In genomic region chr7:16299419-16300035, GRCm38 (mm10) we compare ENCODE assay signal across 7 mouse cellular contexts. TPM values are rescaled to one million over a fixed set of nuclear protein-coding genes. Genes with fewer than 3 reads are reported as not detected.
DNase-seq lines count a peak whose midpoint lies in the region; ATAC-seq and TF ChIP-seq lines count a peak whose summit lies in the region.

No protein-coding gene starts in this region.

- WGBS in embryonic facial prominence, embryonic 13.5 days: under 1% methylated on average over 52 of the region's 52 CpGs
- 1% methylated on average over 44 of the region's 52 CpGs for WGBS in limb, embryonic 14.5 days
- 1% methylated on average over 51 of the region's 52 CpGs for WGBS in midbrain, embryonic 16.5 days
- WGBS in spleen, adult 2 months: 1% methylated on average over 52 of the region's 52 CpGs

- TF ChIP-seq POLR2A in limb, embryonic 14.5 days (IDR thresholded peaks at IDR 0.05; ENCODE audit: borderline replicate concordance, extremely low read depth, insufficient read depth, insufficient read length): 0 out of 2 replicates have a peak, but pooled peaks have one; percentile 9
- TF ChIP-seq POLR2A in spleen, adult 2 months (IDR thresholded peaks at IDR 0.05; ENCODE audit: low read depth, low read length): no peak

- ATAC-seq in embryonic facial prominence, embryonic 13.5 days (ENCODE audit: insufficient number of reproducible peaks, insufficient read depth, low FRiP score, low TSS enrichment, low read depth): peak; percentile 89
- ATAC-seq in limb, embryonic 14.5 days (ENCODE audit: low FRiP score, low read depth): peak; percentile 83
- ATAC-seq in midbrain, embryonic 16.5 days: peak; percentile 95

- H3K27ac ChIP-seq in embryonic facial prominence, embryonic 13.5 days: peak overlapping the region; percentile 48; the same call in 1 of the 2 replicates
- H3K27ac ChIP-seq in limb, embryonic 14.5 days (replicated peaks; ENCODE audit: low read depth, low read length): peak overlapping the region; percentile 38; the same call in 1 of the 2 replicates
- peak overlapping the region; percentile 76 for H3K27ac ChIP-seq in midbrain, embryonic 16.5 days (ENCODE audit: low read length)
- H3K27ac ChIP-seq in spleen, adult 2 months (ENCODE audit: insufficient read depth, low read length): no peak overlapping the region

- peaks cover 30% of the 10 kb centered on the region for H3K4me1 ChIP-seq in embryonic facial prominence, embryonic 13.5 days
- peaks cover 21% of the 10 kb centered on the region for H3K4me1 ChIP-seq in limb, embryonic 14.5 days (ENCODE audit: control insufficient read depth, insufficient read depth, low read length)
- peaks cover 36% of the 10 kb centered on the region for H3K4me1 ChIP-seq in midbrain, embryonic 16.5 days (ENCODE audit: control insufficient read depth, insufficient read depth, low read length)
- H3K4me1 ChIP-seq in spleen, adult 2 months (ENCODE audit: control insufficient read depth, insufficient read depth, insufficient read length): peaks cover 14% of the 10 kb centered on the region

- TF ChIP-seq CTCF in spleen, adult 2 months (IDR thresholded peaks at IDR 0.05; ENCODE audit: extremely low read depth, insufficient read depth, insufficient read length, insufficient replicate concordance): no peak

- peak overlapping the region; percentile 74 for H3K9ac ChIP-seq in embryonic facial prominence, embryonic 13.5 days
- H3K9ac ChIP-seq in limb, embryonic 14.5 days (ENCODE audit: low read depth, low read length, severe bottlenecking): peak overlapping the region; percentile 57
- H3K9ac ChIP-seq in midbrain, embryonic 16.5 days (ENCODE audit: low read depth, low read length): peak overlapping the region; percentile 68

- no peaks in the 10 kb centered on the region for H3K27me3 ChIP-seq in embryonic facial prominence, embryonic 13.5 days
- H3K27me3 ChIP-seq in limb, embryonic 14.5 days (ENCODE audit: control insufficient read depth, insufficient read depth, low read length): no peaks in the 10 kb centered on the region
- no peaks in the 10 kb centered on the region for H3K27me3 ChIP-seq in midbrain, embryonic 16.5 days (ENCODE audit: control insufficient read depth, insufficient read depth, low read depth, low read length)
- H3K27me3 ChIP-seq in spleen, adult 2 months (ENCODE audit: control insufficient read depth, insufficient read depth, low read length): no peaks in the 10 kb centered on the region

- DNase-seq in adrenal gland, postnatal 36 days: peak; percentile 96
- DNase-seq in heart, adult 8-10 months (ENCODE audit: low spot score): peak; percentile 80
- DNase-seq in kidney, adult 8-10 months: peak; percentile 79 to 82
- DNase-seq in limb, embryonic 14.5 days (ENCODE audit: low spot score): peak; percentile 82
- DNase-seq in spleen, adult 2 months (ENCODE audit: low read depth in 1 of 2, low spot score in 2 of 2): peak in 1 of 2 experiments; percentile 82

- H3K4me2 ChIP-seq in embryonic facial prominence, embryonic 13.5 days: peak overlapping the region; percentile 85
- H3K4me2 ChIP-seq in limb, embryonic 14.5 days (replicated peaks; ENCODE audit: low read depth, low read length, severe bottlenecking): peak overlapping the region; percentile 81
- peak overlapping the region; percentile 85 for H3K4me2 ChIP-seq in midbrain, embryonic 16.5 days (ENCODE audit: low read length)

- H3K36me3 ChIP-seq in embryonic facial prominence, embryonic 13.5 days: no peaks in the 10 kb centered on the region
- H3K36me3 ChIP-seq in limb, embryonic 14.5 days (ENCODE audit: control insufficient read depth, insufficient read depth, low read length): no peaks in the 10 kb centered on the region
- H3K36me3 ChIP-seq in midbrain, embryonic 16.5 days (ENCODE audit: control insufficient read depth, insufficient read depth, low read length): no peaks in the 10 kb centered on the region
- no peaks in the 10 kb centered on the region for H3K36me3 ChIP-seq in spleen, adult 2 months (ENCODE audit: control insufficient read depth, insufficient read depth, low read length)

- peak overlapping the region; percentile 50 for H3K4me3 ChIP-seq in embryonic facial prominence, embryonic 13.5 days
- H3K4me3 ChIP-seq in limb, embryonic 14.5 days (replicated peaks; ENCODE audit: low read length): peak overlapping the region; percentile 45
- peak overlapping the region; percentile 50 for H3K4me3 ChIP-seq in midbrain, embryonic 16.5 days (ENCODE audit: low read depth, low read length)
- peak overlapping the region; percentile 16; the same call in 1 of the 2 replicates for H3K4me3 ChIP-seq in spleen, adult 2 months (ENCODE audit: extremely low read depth, insufficient read depth, insufficient read length)

- H3K9me3 ChIP-seq in embryonic facial prominence, embryonic 13.5 days: no peaks in the 10 kb centered on the region
- no peaks in the 10 kb centered on the region for H3K9me3 ChIP-seq in limb, embryonic 14.5 days (ENCODE audit: control insufficient read depth, low read length)
- H3K9me3 ChIP-seq in midbrain, embryonic 16.5 days (replicated peaks; ENCODE audit: control insufficient read depth, low read length, poor library complexity, severe bottlenecking): no peaks in the 10 kb centered on the region

RNA-seq across cellular contexts. Expression of gene Bbc3, which starts 8.7 kb away (rescaled TPM):
- total RNA-seq in adrenal gland, postnatal 36 days (2021): 1 to 10 TPM; 3.6 to 4.7 TPM
- 4.8 and 5.2 TPM in 2 replicates for polyA plus RNA-seq in embryonic facial prominence, embryonic 13.5 days (2015; fragmentation: Nextera tagmentation; extraction: Ambion mirVana)
- 1 to 10 TPM; 2.8 to 5.1 (median 4.4) TPM for total RNA-seq in heart, adult 8-10 months (2022)
- 7.4 and 11.9 TPM in 2 replicates for polyA plus RNA-seq in limb, embryonic 14.5 days (2012; rRNA removed)
- 3.7 and 4.0 TPM in 2 replicates for polyA plus RNA-seq in limb, embryonic 14.5 days (2014; fragmentation: Nextera tagmentation; extraction: Ambion mirVana)
- polyA plus RNA-seq in midbrain, embryonic 16.5 days (2015; fragmentation: Nextera tagmentation; extraction: Ambion mirVana): 30.0 and 31.3 TPM in 2 replicates
- 22.9 and 45.7 TPM in 2 replicates for polyA plus RNA-seq in spleen, adult 2 months (2012; rRNA removed)

RNA-seq across cellular contexts. Expression of gene Ccdc9, which starts 12.9 kb away (rescaled TPM):
- total RNA-seq in adrenal gland, postnatal 36 days (2021): 10 to 100 TPM; 59.5 to 73.6 TPM
- 31.0 and 32.9 TPM in 2 replicates for polyA plus RNA-seq in embryonic facial prominence, embryonic 13.5 days (2015; fragmentation: Nextera tagmentation; extraction: Ambion mirVana)
- 10 to 100 TPM; 33.2 to 48.1 (median 38.1) TPM for total RNA-seq in heart, adult 8-10 months (2022)
- 64.4 and 84.8 TPM in 2 replicates for polyA plus RNA-seq in limb, embryonic 14.5 days (2012; rRNA removed)
- polyA plus RNA-seq in limb, embryonic 14.5 days (2014; fragmentation: Nextera tagmentation; extraction: Ambion mirVana): 15.9 and 17.7 TPM in 2 replicates
- polyA plus RNA-seq in midbrain, embryonic 16.5 days (2015; fragmentation: Nextera tagmentation; extraction: Ambion mirVana): 22.1 and 25.4 TPM in 2 replicates
- polyA plus RNA-seq in spleen, adult 2 months (2012; rRNA removed): 32.4 and 33.3 TPM in 2 replicates

RNA-seq across cellular contexts. Expression of gene Inafm1, which starts 26.1 kb away (rescaled TPM):
- 10 to 100 TPM; 17.1 to 22.6 TPM for total RNA-seq in adrenal gland, postnatal 36 days (2021)
- 23.9 and 24.3 TPM in 2 replicates for polyA plus RNA-seq in embryonic facial prominence, embryonic 13.5 days (2015; fragmentation: Nextera tagmentation; extraction: Ambion mirVana)
- total RNA-seq in heart, adult 8-10 months (2022): 10 to 100 TPM; 12.3 to 18.1 (median 14.4) TPM
- polyA plus RNA-seq in limb, embryonic 14.5 days (2012; rRNA removed): 48.7 and 57.8 TPM in 2 replicates
- polyA plus RNA-seq in limb, embryonic 14.5 days (2014; fragmentation: Nextera tagmentation; extraction: Ambion mirVana): 24.3 and 27.4 TPM in 2 replicates
- polyA plus RNA-seq in midbrain, embryonic 16.5 days (2015; fragmentation: Nextera tagmentation; extraction: Ambion mirVana): 44.5 and 49.3 TPM in 2 replicates
- polyA plus RNA-seq in spleen, adult 2 months (2012; rRNA removed): 33.7 and 53.6 TPM in 2 replicates

RNA-seq across cellular contexts. Expression of gene C5ar1, which starts 40.2 kb away (rescaled TPM):
- total RNA-seq in adrenal gland, postnatal 36 days (2021): 1 to 10 TPM; 3.5 to 9.4 TPM
- 1.4 and 1.5 TPM in 2 replicates for polyA plus RNA-seq in embryonic facial prominence, embryonic 13.5 days (2015; fragmentation: Nextera tagmentation; extraction: Ambion mirVana)
- total RNA-seq in heart, adult 8-10 months (2022): 1 to 10 TPM; 4.1 to 5.5 (median 5.1) TPM
- polyA plus RNA-seq in limb, embryonic 14.5 days (2012; rRNA removed): 3.2 and 5.4 TPM in 2 replicates
- 2.8 and 3.1 TPM in 2 replicates for polyA plus RNA-seq in limb, embryonic 14.5 days (2014; fragmentation: Nextera tagmentation; extraction: Ambion mirVana)
- polyA plus RNA-seq in midbrain, embryonic 16.5 days (2015; fragmentation: Nextera tagmentation; extraction: Ambion mirVana): 1.2 and 1.5 TPM in 2 replicates
- 7.5 and 11.0 TPM in 2 replicates for polyA plus RNA-seq in spleen, adult 2 months (2012; rRNA removed)

RNA-seq across cellular contexts. Expression of gene C5ar2, which starts 55.6 kb away (rescaled TPM):
- total RNA-seq in adrenal gland, postnatal 36 days (2021): under 1 TPM; 0.43 to 0.50 TPM
- polyA plus RNA-seq in embryonic facial prominence, embryonic 13.5 days (2015; fragmentation: Nextera tagmentation; extraction: Ambion mirVana): 0.10 TPM in 1 of 2 replicates, not detected in the other
- 1 to 10 TPM; 1.0 to 1.4 (median 1.2) TPM for total RNA-seq in heart, adult 8-10 months (2022)
- 0.15 and 0.32 TPM in 2 replicates for polyA plus RNA-seq in limb, embryonic 14.5 days (2012; rRNA removed)
- polyA plus RNA-seq in limb, embryonic 14.5 days (2014; fragmentation: Nextera tagmentation; extraction: Ambion mirVana): 0.07 TPM in 1 of 2 replicates, not detected in the other
- polyA plus RNA-seq in midbrain, embryonic 16.5 days (2015; fragmentation: Nextera tagmentation; extraction: Ambion mirVana): 0.06 and 0.14 TPM in 2 replicates
- 1.8 and 4.0 TPM in 2 replicates for polyA plus RNA-seq in spleen, adult 2 months (2012; rRNA removed)
